Mouse (Mus musculus) central nervous system, embryonic 11.5 days (tissue): ENCODE results near the gene Gfm2. TPM values are rescaled to one million over a fixed set of nuclear protein-coding genes. Genes with fewer than 3 reads are reported as not detected.

Experiments used
- polyA plus RNA-seq: library from polyadenylated mRNA; depleted of rRNA; stranded (reverse); fragments of >200 nt; gene quantifications from 2 replicates; pipeline ENCODE4 v1.2.3, GENCODE M21; 2012; rRNA removed

Gene Gfm2
- polyA plus RNA-seq, result 33.2 and 33.8 TPM in 2 replicates

DNA sequence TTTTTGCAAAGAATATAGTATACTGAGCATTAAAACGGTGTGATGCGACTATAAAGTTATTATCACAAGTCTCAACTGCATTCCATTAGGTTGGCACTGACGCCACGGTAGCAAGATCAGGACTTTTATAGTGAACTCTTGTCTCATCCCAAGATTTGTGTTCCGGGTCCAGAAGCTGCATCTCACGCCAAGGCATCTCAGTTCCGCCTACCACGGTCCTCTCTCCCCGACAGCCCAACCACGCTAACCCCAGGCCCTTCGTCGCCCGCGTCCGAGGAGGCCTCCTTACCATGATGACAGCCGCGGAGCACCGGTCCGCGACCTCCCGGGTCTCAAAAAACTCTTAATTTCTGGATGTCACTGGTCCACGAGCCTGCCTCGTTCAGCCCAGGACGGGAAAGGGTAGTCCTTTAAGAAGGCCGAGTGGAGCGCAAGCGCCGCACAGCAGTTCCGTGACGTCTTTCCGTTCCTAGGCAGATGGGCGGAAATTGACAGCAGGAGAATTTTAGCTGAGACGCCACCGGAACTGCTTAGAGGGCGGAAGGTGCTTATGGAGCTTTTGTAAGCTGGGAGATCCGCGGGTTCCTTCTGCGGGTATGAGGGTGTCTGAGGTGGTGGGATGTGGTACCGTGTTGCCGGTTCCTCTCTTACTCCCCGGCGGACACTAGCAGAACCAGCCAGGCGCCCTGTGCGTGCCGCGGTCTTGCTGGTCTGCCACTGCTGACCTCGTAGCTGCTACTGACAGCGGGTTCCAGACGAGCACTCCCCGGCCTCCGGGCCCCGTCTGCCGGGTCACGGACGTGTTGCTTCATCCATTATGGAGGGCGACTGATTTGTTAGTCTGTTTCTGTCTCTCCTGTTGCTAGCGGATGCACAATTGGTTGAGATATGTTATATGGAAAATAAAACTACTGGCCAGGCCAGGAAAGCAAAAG is at the start of gene Gfm2, which contains the start of gene Nsa2:
Gfm2 (plus strand) TSS at position 472 of the 935 bp plus-strand sequence.
Nsa2 (minus strand) TSS at position 472 of the 935 bp plus-strand sequence.

DNA sequence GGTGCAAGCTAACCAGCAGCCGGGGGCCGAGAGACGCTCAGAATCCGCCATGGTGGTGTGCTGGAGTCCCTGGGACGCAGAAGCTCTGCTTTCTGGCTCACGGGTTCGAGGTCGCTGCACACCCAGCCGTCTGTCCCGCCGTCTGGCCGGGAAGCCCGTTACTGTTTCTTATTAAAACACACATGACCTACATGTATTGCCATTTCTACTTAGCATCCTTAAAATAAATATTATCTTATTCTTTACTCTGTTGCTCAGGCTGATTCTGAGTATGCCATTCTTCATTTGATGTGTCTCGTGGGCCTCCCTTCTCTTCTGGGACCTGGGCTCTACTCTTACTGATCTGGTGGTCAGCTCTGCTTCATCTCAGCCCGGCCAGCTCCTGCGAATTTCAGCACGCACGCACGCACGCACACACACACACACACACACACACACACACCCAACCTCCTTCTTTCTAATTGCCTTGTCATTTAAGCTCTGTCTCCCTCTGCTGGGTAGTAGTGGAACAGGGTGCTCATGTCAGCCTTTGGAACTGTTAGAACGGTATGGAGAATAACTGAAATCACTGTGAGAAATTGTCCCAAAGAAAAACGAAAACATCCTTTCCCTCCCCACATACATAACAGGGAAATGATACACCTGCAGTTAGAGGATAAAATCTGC is 38.4 kb upstream of the Gfm2 start, which contains the start of gene Gm6169:
Gm6169 (minus strand) TSS at position 51 of the 666 bp plus-strand sequence.

DNA sequence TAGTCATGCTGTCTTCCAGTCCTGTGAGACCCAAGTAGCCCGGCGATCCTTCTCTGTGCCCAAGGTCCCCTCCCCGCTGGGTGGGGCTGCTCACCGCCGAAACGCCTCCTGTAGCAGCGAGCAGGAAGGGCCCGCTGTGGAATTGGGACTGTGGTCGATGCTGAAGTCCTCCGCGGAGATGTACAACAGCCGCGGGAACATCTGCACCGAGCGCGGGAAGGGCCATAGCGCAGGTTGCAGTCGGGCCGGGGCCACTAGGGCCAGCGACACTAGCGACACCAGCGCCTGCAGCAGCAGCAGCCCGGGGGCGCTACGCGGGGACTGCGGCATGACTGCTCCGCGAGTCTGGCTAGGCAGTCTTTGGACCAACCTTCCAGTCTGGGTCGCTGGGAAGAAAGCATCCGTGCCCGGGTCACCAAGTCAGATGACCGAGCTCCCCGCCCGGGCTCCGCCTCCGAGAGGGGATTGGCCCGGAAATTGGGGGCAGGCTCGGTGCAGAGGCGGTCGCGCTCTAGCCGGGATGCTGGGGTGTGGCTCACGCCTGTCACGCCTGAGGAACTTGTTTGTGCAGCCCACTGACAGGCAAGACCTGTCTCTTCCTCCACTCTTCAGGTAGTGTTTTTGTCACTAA is 60.3 kb downstream of the Gfm2 start, which contains the start of gene Hexb:
Hexb (minus strand) TSS at position 426 of the 631 bp plus-strand sequence.

Other genes starting within 250 kb of the Gfm2 start
- 0.18 and 0.39 TPM in 2 replicates for gene Gcnt4, start 213.2 kb upstream of the Gfm2 start, polyA plus RNA-seq
- gene 1700029F12Rik, start 103.6 kb upstream of the Gfm2 start, polyA plus RNA-seq, result not detected in 2 replicates
- 5.5 and 6.5 TPM in 2 replicates for gene Fam169a, start 70.7 kb upstream of the Gfm2 start, polyA plus RNA-seq
- gene Gm6169, start 38.7 kb upstream of the Gfm2 start, polyA plus RNA-seq, result 0.35 and 0.52 TPM in 2 replicates
- 155 and 214 TPM in 2 replicates for gene Nsa2, start within 50 bp of the Gfm2 start, polyA plus RNA-seq
- gene Hexb, start 60.4 kb downstream of the Gfm2 start, polyA plus RNA-seq, result 12.1 and 17.6 TPM in 2 replicates
- 59.1 and 63.5 TPM in 2 replicates for gene Enc1, start 103.2 kb downstream of the Gfm2 start, polyA plus RNA-seq